Mouse (Mus musculus) embryonic stem cell, embryonic (primary cell): ENCODE measurements around the gene Trim50.

ENCODE experiments used
- CTCF ChIA-PET, 4 experiments: fragments of 300-600 bp in 2 of 4; fragments of 350-600 bp in 2 of 4; sonication (Branson Sonifier 250); formaldehyde crosslinking; loops; one replicate each; lab custom pipeline; 2022; ENCODE audit warnings: inconsistent platforms in 2 of 4; lab: Charles Lee
- POLR2A ChIA-PET, 4 experiments: fragments of 300-600 bp in 2 of 4; fragments of 350-600 bp in 2 of 4; sonication (Branson Sonifier 250); formaldehyde crosslinking; loops; one replicate each; lab custom pipeline; 2022; ENCODE audit warnings: antibody characterized with exemption in 4 of 4, inconsistent platforms in 1 of 4; lab: Charles Lee

Trim50 gene

DNA sequence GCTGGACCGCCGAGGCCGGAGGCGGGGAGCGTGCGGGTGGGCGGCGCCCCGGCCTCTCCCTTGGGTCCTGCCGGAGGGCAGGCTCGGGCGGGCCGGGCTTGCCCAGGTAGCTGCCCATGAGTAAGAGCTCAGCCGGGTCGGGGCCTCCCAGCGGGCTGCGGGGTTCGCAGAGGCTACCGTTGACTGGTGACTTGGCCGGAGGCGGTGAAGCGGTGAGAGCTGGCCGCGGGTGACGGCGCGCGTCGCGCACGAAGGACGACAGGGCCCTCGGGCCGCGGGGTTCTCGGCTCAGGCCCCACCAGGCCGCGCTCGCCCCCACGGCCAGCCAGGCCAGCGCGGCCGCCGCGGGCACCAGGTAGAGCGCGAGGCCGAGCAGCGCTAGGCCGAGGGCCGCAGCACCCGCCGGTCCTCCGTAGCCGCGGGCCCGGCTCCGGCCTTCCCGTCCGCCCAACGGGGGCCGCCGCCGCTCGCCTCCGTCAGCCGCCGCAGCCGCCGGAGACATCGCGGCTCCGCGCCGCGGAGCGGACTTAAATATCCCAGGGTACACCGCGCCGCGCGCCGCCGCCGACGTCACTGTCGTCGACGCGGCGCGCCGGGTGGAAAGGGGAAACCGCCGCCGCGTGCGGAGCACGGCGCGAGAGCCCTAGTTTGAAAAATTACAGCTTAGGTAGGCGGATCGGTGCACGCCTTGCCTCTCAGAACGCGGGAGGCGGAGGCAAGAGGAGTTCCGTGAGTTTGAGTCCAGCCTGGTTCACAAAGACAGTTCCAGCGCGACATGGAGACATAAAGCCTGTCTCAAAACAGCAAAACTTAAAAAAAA lies 41.1 kb downstream of the Trim50 start, which contains the start of gene Pom121:
TSS of gene Pom121 (minus strand) at position 543 of the 820 bp plus-strand sequence.
- ChIA-PET POLR2A (interaction anchor here in 3 of 4 experiments (0.6 to 3.0 kb wide), 10 partner anchors 10 to 384 kb away, joined by 3 to 17 read pairs (median 4); partner anchors contain the start of genes Mdh2 (in 1 of the 3), Nsun5 (in 1 of the 3) and Styxl1 (in 1 of the 3)), CTCF (interaction anchor here in 1 of 4 experiments (1.2 to 1.6 kb wide), 2 partner anchors 237 to 487 kb away, joined by 3 to 6 read pairs; no protein-coding TSS in a partner anchor)

DNA sequence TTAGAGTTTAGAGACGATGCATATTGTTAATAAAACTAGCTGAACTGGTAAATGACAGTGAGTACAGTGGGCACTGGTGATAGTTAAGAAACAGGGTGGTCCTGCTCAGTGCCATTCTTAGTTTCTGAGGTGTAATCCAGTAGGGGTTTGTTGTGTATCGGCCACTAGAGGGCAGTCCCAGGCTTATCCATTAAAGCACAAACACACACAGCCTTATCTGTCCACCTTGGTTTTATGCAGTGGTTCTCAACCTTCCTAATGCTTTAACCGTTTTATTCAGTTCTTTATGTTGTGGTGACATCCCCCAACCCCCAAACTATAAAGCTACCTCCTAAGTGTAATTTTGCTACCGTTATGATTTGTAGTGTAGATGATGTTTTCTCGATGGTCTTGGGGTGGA lies 42.7 kb downstream of the Trim50 start:
- CTCF ChIA-PET, result interaction anchor here in 3 of 4 experiments (0.7 to 1.2 kb wide), 5 partner anchors 8 to 212 kb away, joined by 3 to 29 read pairs (median 4); no protein-coding TSS in a partner anchor
- POLR2A ChIA-PET, result interaction anchor here in 2 of 4 experiments (0.6 to 1.6 kb wide), 8 partner anchors 8 to 462 kb away, joined by 3 to 5 read pairs (median 4); no protein-coding TSS in a partner anchor

DNA sequence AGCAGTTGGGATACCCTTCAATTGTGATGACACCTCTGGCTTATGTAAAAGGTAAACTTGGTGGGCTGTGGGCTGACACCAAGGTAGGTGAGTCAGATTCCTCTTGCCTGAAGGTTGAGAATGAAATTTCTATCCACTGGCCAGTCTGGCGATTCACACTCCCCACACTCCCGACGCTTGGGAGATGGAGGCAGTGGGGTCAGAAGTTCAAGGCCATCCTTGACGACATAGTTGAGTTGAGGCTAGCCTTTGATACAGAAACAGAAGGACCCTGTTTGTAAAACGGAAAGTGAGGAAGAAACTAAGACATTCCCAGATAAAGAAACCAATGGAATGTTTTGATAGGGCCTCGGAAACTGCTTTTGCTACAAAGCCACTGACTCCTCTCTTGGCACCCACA lies 46.3 kb downstream of the Trim50 start:
- POLR2A ChIA-PET, result interaction anchor here in 1 of 4 experiments (1.3 kb wide), 1 partner anchor 14 kb away, joined by 3 read pairs; no protein-coding TSS in a partner anchor
- CTCF ChIA-PET, result interaction anchor here in 1 of 4 experiments (1.9 kb wide), 1 partner anchor 231 kb away, joined by 4 read pairs; no protein-coding TSS in a partner anchor

DNA sequence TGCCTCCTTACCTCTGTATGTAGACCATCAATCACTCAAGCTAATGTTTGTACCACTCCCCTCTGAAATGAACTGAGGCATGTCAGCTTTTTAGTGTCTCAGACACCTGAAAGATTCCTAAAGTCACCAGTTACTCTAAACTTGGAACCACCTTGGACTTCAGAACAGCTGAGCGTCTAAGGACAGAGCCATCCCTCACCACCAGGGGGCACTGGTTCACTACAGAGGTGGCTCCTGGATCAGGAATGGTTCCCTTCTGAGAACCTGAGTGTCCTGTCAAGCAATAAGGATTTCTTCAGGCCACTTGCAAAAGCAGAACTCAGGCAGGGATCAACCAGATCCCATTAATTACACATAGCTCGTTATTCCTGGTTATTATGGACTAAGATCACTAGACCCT lies 47.1 kb downstream of the Trim50 start:
- ChIA-PET POLR2A (interaction anchor here in 1 of 4 experiments (1.0 to 1.3 kb wide), 3 partner anchors 13 to 56 kb away, joined by 3 read pairs; no protein-coding TSS in a partner anchor), CTCF (interaction anchor here (0.5 to 1.9 kb wide), 18 partner anchors 12 to 364 kb away, joined by 3 to 12 read pairs (median 4); no protein-coding TSS in a partner anchor)

DNA sequence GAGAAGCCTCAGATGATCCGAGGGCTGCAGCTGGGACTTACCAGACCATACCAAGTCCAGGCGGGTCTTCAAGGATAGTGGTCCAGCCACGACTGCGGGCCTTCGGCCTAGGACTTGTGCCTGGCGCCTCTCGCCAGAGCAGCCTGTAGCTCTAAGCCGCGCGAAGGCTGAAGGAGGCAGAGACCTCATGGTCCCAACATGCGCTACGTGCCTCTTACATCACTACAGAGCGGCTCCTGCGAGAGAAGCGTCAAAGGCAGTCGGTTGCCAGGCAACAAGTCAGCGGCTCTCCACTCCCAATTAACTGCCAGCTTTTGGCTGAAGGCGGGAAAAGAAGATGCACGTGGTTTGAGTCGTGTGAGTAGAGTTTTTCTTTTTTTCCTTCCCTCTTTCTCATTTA lies 51.5 kb downstream of the Trim50 start:
- CTCF ChIA-PET, result interaction anchor here (0.6 to 1.5 kb wide), 9 partner anchors 9 to 733 kb away, joined by 3 to 4 read pairs (median 3); no protein-coding TSS in a partner anchor
- POLR2A ChIA-PET, result interaction anchor here (0.6 to 1.8 kb wide), 15 partner anchors 9 to 1978 kb away, joined by 3 to 5 read pairs (median 3); partner anchors contain the start of genes Mdh2 (in 2 of the 4) and Styxl1 (in 2 of the 4)

DNA sequence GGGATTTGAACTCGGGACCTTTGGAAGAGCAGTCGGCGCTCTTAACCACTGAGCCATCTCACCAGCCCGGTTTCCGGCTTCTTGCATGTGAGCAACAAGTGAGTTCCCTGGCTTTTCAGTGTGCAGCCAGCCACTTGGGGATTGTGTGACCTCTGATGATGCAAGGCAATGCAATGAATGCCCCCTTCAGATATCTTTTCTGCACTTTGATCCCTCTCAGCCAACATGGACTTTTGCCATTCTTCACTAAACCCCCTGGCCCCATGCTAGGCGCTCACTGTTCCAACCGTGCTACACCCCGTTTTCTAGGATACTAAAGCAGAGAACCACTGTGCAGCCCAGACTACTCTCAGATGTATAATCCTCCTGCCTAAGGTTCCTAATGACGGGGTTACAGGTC lies 52.3 kb downstream of the Trim50 start:
- POLR2A ChIA-PET, result interaction anchor here in 3 of 4 experiments (0.6 to 1.7 kb wide), 4 partner anchors 9 to 373 kb away, joined by 3 read pairs; partner anchors contain the start of genes Mdh2 (in 1 of the 3) and Styxl1 (in 1 of the 3)
- CTCF ChIA-PET, result interaction anchor here in 1 of 4 experiments (0.6 to 1.5 kb wide), 2 partner anchors 10 to 211 kb away, joined by 3 read pairs; no protein-coding TSS in a partner anchor

DNA sequence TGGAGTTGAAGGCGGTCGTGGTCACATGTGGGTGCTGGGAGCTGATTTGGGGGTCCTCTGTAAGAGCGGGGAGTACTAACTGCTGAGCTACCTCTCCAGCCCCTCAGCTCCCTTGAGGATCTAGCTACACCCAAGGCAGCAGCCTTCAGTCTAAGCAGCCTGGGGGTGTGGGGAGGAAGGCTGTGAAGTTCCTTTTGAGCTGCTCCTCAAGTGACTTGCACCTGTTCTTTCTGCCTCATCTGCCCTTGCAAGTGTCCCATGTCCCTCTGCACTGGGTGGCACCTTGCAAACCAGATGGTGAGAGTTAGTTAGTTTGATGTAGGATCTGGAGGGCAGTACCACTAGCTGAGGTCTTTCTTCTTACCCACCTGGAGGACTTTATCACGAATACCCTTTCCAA lies 55.0 kb downstream of the Trim50 start:
- CTCF ChIA-PET, result interaction anchor here in 2 of 4 experiments (0.6 to 0.7 kb wide), 2 partner anchors 106 to 1489 kb away, joined by 3 to 5 read pairs; no protein-coding TSS in a partner anchor

DNA sequence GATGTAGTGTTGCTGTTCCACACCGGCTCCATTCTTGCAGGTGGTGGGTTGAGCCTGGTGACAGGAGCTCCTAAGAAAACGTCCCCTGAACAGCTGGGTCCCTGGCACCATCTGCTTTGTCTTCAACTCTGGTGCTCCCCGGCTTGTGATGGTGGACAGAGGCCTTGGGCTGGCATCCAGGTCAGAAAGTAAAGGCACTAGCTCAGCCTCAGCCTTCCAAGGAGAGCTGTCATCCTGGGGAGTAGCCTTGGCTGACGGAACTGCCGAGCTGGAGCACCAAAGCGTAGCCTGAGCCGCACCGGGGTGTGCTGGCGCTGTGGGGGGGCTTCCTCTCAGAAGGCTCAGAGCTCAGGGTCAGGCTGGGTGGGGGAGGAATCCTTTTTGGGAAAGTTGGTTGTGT lies 57.2 kb downstream of the Trim50 start:
- CTCF ChIA-PET, result interaction anchor here in 2 of 4 experiments (0.6 to 1.3 kb wide), 3 partner anchors 19 to 445 kb away, joined by 3 read pairs; no protein-coding TSS in a partner anchor
- POLR2A ChIA-PET, result interaction anchor here in 2 of 4 experiments (0.7 to 1.9 kb wide), 5 partner anchors 13 to 147 kb away, joined by 3 to 5 read pairs (median 3); no protein-coding TSS in a partner anchor

More for the DNA sequence above, 55.0 kb downstream of the Trim50 start:
- POLR2A ChIA-PET, result interaction anchor here in 1 of 4 experiments (0.6 kb wide), 1 partner anchor 370 kb away, joined by 3 read pairs; the partner anchor contains the start of genes Mdh2 and Styxl1
